Mouse (Mus musculus) telencephalon, adult 2 months (tissue): ENCODE data around the gene 1110008P14Rik.

Experiments
- DNase-seq: peaks from one replicate; pipeline ENCODE4 v3.0.0-alpha.2; 2011; ENCODE audit warnings: low read depth, low spot score

Gene 1110008P14Rik

GRCm38 (mm10) chr2:32408429-32409424 is 27.0 kb upstream of the 1110008P14Rik start:
- DNase-seq, result no peak

GRCm38 (mm10) chr2:32407144-32407824 is 25.5 kb upstream of the 1110008P14Rik start:
- no peak for DNase-seq

GRCm38 (mm10) chr2:32404663-32405062 is 22.9 kb upstream of the 1110008P14Rik start:
- DNase-seq, result peak; percentile 93

- DNase-seq, result no peak
Measured at GRCm38 (mm10) chr2:32396695-32397094, 15.0 kb upstream of the 1110008P14Rik start.

- DNase-seq, result peak; percentile 97
Measured at GRCm38 (mm10) chr2:32395946-32396621, 14.3 kb upstream of the 1110008P14Rik start.

- peak; percentile 95 for DNase-seq
Measured at GRCm38 (mm10) chr2:32395484-32395945, 13.8 kb upstream of the 1110008P14Rik start, which contains the start of gene Ptges2. Gene Ptges2, plus strand, starts transcription at chr2:32395896.

GRCm38 (mm10) chr2:32394973-32395372 is 13.2 kb upstream of the 1110008P14Rik start:
- DNase-seq, result no peak

- no peak for DNase-seq
Measured at GRCm38 (mm10) chr2:32392063-32392462, 10.3 kb upstream of the 1110008P14Rik start.

GRCm38 (mm10) chr2:32390871-32391270 is 9.1 kb upstream of the 1110008P14Rik start:
- no peak for DNase-seq

GRCm38 (mm10) chr2:32389157-32389556 is 7.4 kb upstream of the 1110008P14Rik start:
- no peak for DNase-seq

- no peak for DNase-seq
Measured at GRCm38 (mm10) chr2:32387706-32388490, 6.2 kb upstream of the 1110008P14Rik start, which contains the start of gene Lcn2. Gene Lcn2, minus strand, starts transcription at chr2:32388252.

GRCm38 (mm10) chr2:32382689-32383088 is 951 bp upstream of the 1110008P14Rik start:
- DNase-seq, result peak; percentile 52

GRCm38 (mm10) chr2:32381141-32381774 is 480 bp downstream of the 1110008P14Rik start:
- no peak for DNase-seq

- DNase-seq, result no peak
Measured at GRCm38 (mm10) chr2:32380001-32380500, 1.7 kb downstream of the 1110008P14Rik start.

- DNase-seq, result peak; percentile 68
Measured at GRCm38 (mm10) chr2:32376963-32377362, 4.8 kb downstream of the 1110008P14Rik start.

- peak; percentile 59 for DNase-seq
Measured at GRCm38 (mm10) chr2:32375317-32375940, 6.3 kb downstream of the 1110008P14Rik start.

- no peak for DNase-seq
Measured at GRCm38 (mm10) chr2:32374191-32374590, 7.5 kb downstream of the 1110008P14Rik start.

- DNase-seq, result no peak
Measured at GRCm38 (mm10) chr2:32367315-32367714, 14.4 kb downstream of the 1110008P14Rik start.

- DNase-seq, result no peak
Measured at GRCm38 (mm10) chr2:32364121-32364520, 17.6 kb downstream of the 1110008P14Rik start.
